Mouse (Mus musculus): ENCODE measurements around the gene Snx4.

GRCm38 (mm10) chr16:33246526-33246925, 4.7 kb upstream of the Snx4 start:
- no peak for TF ChIP-seq MYOD1 (IDR thresholded peaks at IDR 0.05; ENCODE audit: control insufficient read depth in 1 of 3, insufficient read length in 2 of 3, low read depth in 2 of 3)
- no peak for TF ChIP-seq USF1 (IDR thresholded peaks at IDR 0.05; ENCODE audit: low read depth)
